Mouse (Mus musculus): ENCODE measurements around the gene Ttc5.

GRCm38 (mm10) chr14:50765736-50766135, 19.6 kb downstream of the Ttc5 start:
- TF ChIP-seq CHD2 (IDR thresholded peaks at IDR 0.05; ENCODE audit: low read length) (no peak), POLR2A (IDR thresholded peaks at IDR 0.05; ENCODE audit: low read depth, low read length) (no peak)
